Mouse (Mus musculus) E14TG2a.4 (cell line): ENCODE data around the gene Kcnh6.

Experiments used
- H3K27me3 ChIP-seq: 2 replicates; pipeline ENCODE4 v1.6.1; 2014; ENCODE audit warnings: low read length, control low read depth; ENCODE audit not compliant: insufficient read depth
- H3K36me3 ChIP-seq: 2 replicates; pipeline ENCODE4 v1.6.1; 2014; ENCODE audit warnings: low read length, control low read depth; ENCODE audit not compliant: insufficient read depth
- H3K4me1 ChIP-seq: replicated peaks from 2 replicates; pipeline ENCODE4 v1.6.1; 2014; ENCODE audit warnings: low read depth, low read length, control low read depth
- H3K4me3 ChIP-seq: replicated peaks from 2 replicates; pipeline ENCODE4 v1.5.1; 2014; ENCODE audit warnings: mild to moderate bottlenecking, low read length
- H3K9me3 ChIP-seq: 2 replicates; pipeline ENCODE4 v1.6.1; 2014; ENCODE audit warnings: low read length, control low read depth
- CTCF ChIP-seq: conservative IDR thresholded peaks from 2 replicates; pipeline ENCODE4 v1.5.1; 2014; ENCODE audit warnings: low read length
- NANOG ChIP-seq: IDR thresholded peaks from 2 replicates; pipeline ENCODE4 v1.6.1; 2014; ENCODE audit warnings: borderline replicate concordance, low read length, mixed read lengths
- POU5F1 ChIP-seq: IDR thresholded peaks from 2 replicates; pipeline ENCODE4 v1.6.1; 2014; ENCODE audit warnings: low read length, borderline replicate concordance

Gene Kcnh6

GRCm38 (mm10) chr11:105975050-105975449 is 32.9 kb upstream of the Kcnh6 start:
- no peak for TF ChIP-seq NANOG
- no peak for TF ChIP-seq POU5F1
- Histone ChIP-seq H3K27me3 (peaks cover 39% of the 10 kb centered on the region), H3K9me3 (no peaks in the 10 kb centered on the region), H3K4me3 (no peak overlapping the region), H3K36me3 (no peaks in the 10 kb centered on the region), H3K4me1 (peaks cover 18% of the 10 kb centered on the region)

- no peaks in the 10 kb centered on the region for H3K36me3 ChIP-seq
- no peak overlapping the region for H3K4me3 ChIP-seq
- H3K9me3 ChIP-seq = no peaks in the 10 kb centered on the region
- TF ChIP-seq NANOG = no peak
- no peak for TF ChIP-seq POU5F1
- no peak for TF ChIP-seq CTCF
- peaks cover 37% of the 10 kb centered on the region for H3K27me3 ChIP-seq
- peaks cover 18% of the 10 kb centered on the region for H3K4me1 ChIP-seq
Measured at GRCm38 (mm10) chr11:105975636-105976035, 32.3 kb upstream of the Kcnh6 start.

- H3K4me3 ChIP-seq = no peak overlapping the region
- peaks cover 31% of the 10 kb centered on the region for H3K27me3 ChIP-seq
- H3K9me3 ChIP-seq = no peaks in the 10 kb centered on the region
- peaks cover 8% of the 10 kb centered on the region; the same call in 1 of the 2 replicates for H3K4me1 ChIP-seq
- no peak for TF ChIP-seq CTCF
- no peak for TF ChIP-seq POU5F1
- TF ChIP-seq NANOG = no peak
- H3K36me3 ChIP-seq = no peaks in the 10 kb centered on the region
Measured at GRCm38 (mm10) chr11:105978232-105978631, 29.7 kb upstream of the Kcnh6 start.

GRCm38 (mm10) chr11:105978634-105979033 is 29.3 kb upstream of the Kcnh6 start:
- peaks cover 27% of the 10 kb centered on the region for H3K27me3 ChIP-seq
- no peak overlapping the region for H3K4me3 ChIP-seq
- no peaks in the 10 kb centered on the region for H3K9me3 ChIP-seq
- H3K36me3 ChIP-seq = no peaks in the 10 kb centered on the region
- H3K4me1 ChIP-seq = peaks cover 4% of the 10 kb centered on the region; the same call in 1 of the 2 replicates
- TF ChIP-seq POU5F1 (no peak), CTCF (no peak), NANOG (no peak)

- Histone ChIP-seq H3K4me3 (no peak overlapping the region), H3K9me3 (no peaks in the 10 kb centered on the region), H3K27me3 (peaks cover 44% of the 10 kb centered on the region), H3K36me3 (no peaks in the 10 kb centered on the region), H3K4me1 (peaks cover 21% of the 10 kb centered on the region)
- no peak for TF ChIP-seq POU5F1
- TF ChIP-seq NANOG = no peak
- TF ChIP-seq CTCF = no peak
Measured at GRCm38 (mm10) chr11:105984452-105984851, 23.5 kb upstream of the Kcnh6 start.

- H3K9me3 ChIP-seq = no peaks in the 10 kb centered on the region
- peaks cover 44% of the 10 kb centered on the region for H3K27me3 ChIP-seq
- H3K4me1 ChIP-seq = peaks cover 23% of the 10 kb centered on the region
- H3K36me3 ChIP-seq = no peaks in the 10 kb centered on the region
- TF ChIP-seq CTCF (no peak), POU5F1 (no peak), NANOG (no peak)
- peak overlapping the region; percentile 43 for H3K4me3 ChIP-seq
Measured at GRCm38 (mm10) chr11:105987446-105987845, 20.5 kb upstream of the Kcnh6 start.

GRCm38 (mm10) chr11:105989446-105989845 is 18.5 kb upstream of the Kcnh6 start:
- TF ChIP-seq CTCF = no peak
- no peak for TF ChIP-seq NANOG
- no peak for TF ChIP-seq POU5F1
- peaks cover 23% of the 10 kb centered on the region for H3K4me1 ChIP-seq
- H3K9me3 ChIP-seq = no peaks in the 10 kb centered on the region

GRCm38 (mm10) chr11:105990231-105990630 is 17.7 kb upstream of the Kcnh6 start:
- peaks cover 23% of the 10 kb centered on the region for H3K4me1 ChIP-seq
- H3K27me3 ChIP-seq = peaks cover 40% of the 10 kb centered on the region
- no peak overlapping the region for H3K4me3 ChIP-seq
- H3K36me3 ChIP-seq = no peaks in the 10 kb centered on the region
- TF ChIP-seq CTCF (no peak), NANOG (no peak), POU5F1 (no peak)
- H3K9me3 ChIP-seq = no peaks in the 10 kb centered on the region

More at GRCm38 (mm10) chr11:105989446-105989845, 18.5 kb upstream of the Kcnh6 start:
- Histone ChIP-seq H3K27me3 (peaks cover 44% of the 10 kb centered on the region), H3K36me3 (no peaks in the 10 kb centered on the region), H3K4me3 (no peak overlapping the region)

GRCm38 (mm10) chr11:105994375-105994774 is 13.5 kb upstream of the Kcnh6 start, which contains the start of gene Ace3:
Ace3 (plus strand) TSS chr11:105994675.
- no peak within 1 kb of the TSS for H3K4me3 ChIP-seq
- peaks cover 3% of the 10 kb centered on the region for H3K4me1 ChIP-seq
- TF ChIP-seq POU5F1 (no peak), CTCF (no peak), NANOG (no peak)
- peaks cover 14% of the 10 kb centered on the region; the same call in 1 of the 2 replicates for H3K27me3 ChIP-seq
- H3K9me3 ChIP-seq = no peaks in the 10 kb centered on the region
- H3K36me3 ChIP-seq = no peaks in the 10 kb centered on the region
